Mouse (Mus musculus) MEL (cell line): ENCODE measurements around the gene Nr2c2. TPM values are rescaled to one million over a fixed set of nuclear protein-coding genes. Genes with fewer than 3 reads are reported as not detected.

ENCODE experiments used
- DNase-seq: peaks from one replicate; pipeline ENCODE4 v3.0.0; 2011; ENCODE audit warnings: low read depth, low spot score
- H3K27ac ChIP-seq: 2 replicates; pipeline ENCODE4 v1.5.1; 2012; ENCODE audit warnings: low read depth, mild to moderate bottlenecking, control low read depth, low read length, moderate library complexity; ENCODE audit not compliant: control insufficient read depth
- H3K27me3 ChIP-seq, 2 experiments: fragments of 150-350 bp in 1 of 2; sonication (generic) in 1 of 2; 2 replicates each; pipeline ENCODE4 v1.6.1; 2012; ENCODE audit warnings: low read length in 2 of 2, mild to moderate bottlenecking in 2 of 2, improper control_type of control experiment in 1 of 2, moderate library complexity in 1 of 2; ENCODE audit not compliant: insufficient read depth in 2 of 2, control insufficient read depth in 1 of 2
- H3K36me3 ChIP-seq, 2 experiments: 2 replicates each; pipeline ENCODE4 v1.6.1; 2012 to 2014; ENCODE audit warnings: low read length in 2 of 2, improper control_type of control experiment in 1 of 2, inconsistent platforms in 1 of 2, mild to moderate bottlenecking in 1 of 2; ENCODE audit not compliant: insufficient read depth in 2 of 2, control insufficient read depth in 1 of 2
- H3K4me1 ChIP-seq, 2 experiments: fragments of 150-350 bp in 1 of 2; sonication (generic) in 1 of 2; 2 replicates each; pipeline ENCODE4 v1.6.1; 2012; ENCODE audit warnings: low read length in 2 of 2, improper control_type of control experiment in 1 of 2, mild to moderate bottlenecking in 1 of 2; ENCODE audit not compliant: insufficient read depth in 2 of 2, control insufficient read depth in 1 of 2
- H3K4me3 ChIP-seq, 2 experiments: fragments of 150-350 bp in 1 of 2; sonication (generic) in 1 of 2; 2 replicates each; pipeline ENCODE4 v1.5.1; 2012; ENCODE audit warnings: low read depth in 2 of 2, low read length in 2 of 2, mild to moderate bottlenecking in 2 of 2, moderate library complexity in 2 of 2, control low read depth in 1 of 2, improper control_type of control experiment in 1 of 2; ENCODE audit not compliant: control insufficient read depth in 1 of 2, insufficient read depth in 1 of 2
- H3K79me2 ChIP-seq: 2 replicates; pipeline ENCODE4 v1.6.1; 2012; ENCODE audit warnings: mild to moderate bottlenecking, low read length, moderate library complexity; ENCODE audit not compliant: control insufficient read depth, poor library complexity, insufficient read depth
- H3K9ac ChIP-seq: 2 replicates; pipeline ENCODE4 v1.6.1; 2012; ENCODE audit warnings: low read depth, mild to moderate bottlenecking, control low read depth, low read length, moderate library complexity; ENCODE audit not compliant: control insufficient read depth, poor library complexity, severe bottlenecking
- H3K9me3 ChIP-seq: fragments of 150-350 bp; sonication (generic); replicated peaks from 2 replicates; pipeline ENCODE4 v1.6.1; 2012; ENCODE audit warnings: mild to moderate bottlenecking, low read length, improper control_type of control experiment, moderate library complexity; ENCODE audit not compliant: insufficient read depth
- CHD1 ChIP-seq: IDR thresholded peaks from 2 replicates; pipeline ENCODE4 v1.6.1; 2012; ENCODE audit warnings: low read depth, mild to moderate bottlenecking, inconsistent platforms, low read length, improper control_type of control experiment
- CHD2 ChIP-seq: IDR thresholded peaks from 2 replicates; pipeline ENCODE4 v1.6.1; 2011; ENCODE audit warnings: low read length, improper control_type of control experiment
- ELF1 ChIP-seq: IDR thresholded peaks from 2 replicates; pipeline ENCODE4 v1.6.1; 2014; ENCODE audit warnings: low read depth, mild to moderate bottlenecking, inconsistent platforms, low read length, improper control_type of control experiment, moderate library complexity
- EP300 ChIP-seq, 2 experiments: IDR thresholded peaks; 2 replicates each; pipeline ENCODE4 v1.6.1; 2011; ENCODE audit warnings: improper control_type of control experiment in 2 of 2, low read length in 2 of 2, low read depth in 1 of 2, mild to moderate bottlenecking in 1 of 2
- GABPA ChIP-seq: IDR thresholded peaks from 2 replicates; pipeline ENCODE4 v1.6.1; 2012; ENCODE audit warnings: low read depth, mild to moderate bottlenecking, inconsistent platforms, low read length, improper control_type of control experiment, moderate library complexity
- HCFC1 ChIP-seq: IDR thresholded peaks from 2 replicates; pipeline ENCODE4 v1.6.1; 2012; ENCODE audit warnings: low read depth, mild to moderate bottlenecking, inconsistent platforms, low read length, improper control_type of control experiment, moderate library complexity
- JUND ChIP-seq: IDR thresholded peaks from 2 replicates; pipeline ENCODE4 v1.6.1; 2011; ENCODE audit warnings: low read depth, mild to moderate bottlenecking, improper control_type of control experiment, low read length
- MAFK ChIP-seq: IDR thresholded peaks from 2 replicates; pipeline ENCODE4 v1.6.1; 2011; ENCODE audit warnings: low read depth, mild to moderate bottlenecking, low read length, improper control_type of control experiment, borderline replicate concordance
- MEF2A ChIP-seq: IDR thresholded peaks from 2 replicates; pipeline ENCODE4 v1.6.1; 2014; ENCODE audit warnings: low read depth, mild to moderate bottlenecking, inconsistent platforms, low read length, improper control_type of control experiment; ENCODE audit not compliant: poor library complexity, insufficient replicate concordance, severe bottlenecking; ENCODE audit errors: extremely low read depth
- NELFE ChIP-seq: IDR thresholded peaks from 2 replicates; pipeline ENCODE4 v1.6.1; 2011; ENCODE audit warnings: low read depth, low read length, improper control_type of control experiment
- POLR2A ChIP-seq, 2 experiments: IDR thresholded peaks; 2 replicates each; pipeline ENCODE4 v1.6.1; 2011 to 2012; ENCODE audit warnings: low read length in 2 of 2, mild to moderate bottlenecking in 2 of 2, control low read depth in 1 of 2, improper control_type of control experiment in 1 of 2, low read depth in 1 of 2, moderate library complexity in 1 of 2; ENCODE audit not compliant: control insufficient read depth in 1 of 2, insufficient read depth in 1 of 2, poor library complexity in 1 of 2
- POLR2AphosphoS2 ChIP-seq: IDR thresholded peaks from 2 replicates; pipeline ENCODE4 v1.6.1; 2011; ENCODE audit warnings: low read length, improper control_type of control experiment
- POLR2AphosphoS5 ChIP-seq: IDR thresholded peaks from 2 replicates; pipeline ENCODE4 v1.6.1; 2012; ENCODE audit warnings: low read depth, borderline replicate concordance, mild to moderate bottlenecking, inconsistent platforms, low read length, moderate library complexity, mixed read lengths
- SIN3A ChIP-seq: IDR thresholded peaks from 2 replicates; pipeline ENCODE4 v1.6.1; 2012; ENCODE audit warnings: low read length, improper control_type of control experiment, inconsistent platforms
- TBP ChIP-seq: IDR thresholded peaks from 2 replicates; pipeline ENCODE4 v1.8.0; 2011; ENCODE audit warnings: low read depth, low read length, improper control_type of control experiment
- UBTF ChIP-seq: IDR thresholded peaks from 2 replicates; pipeline ENCODE4 v1.6.1; 2012; ENCODE audit warnings: low read depth, mild to moderate bottlenecking, inconsistent platforms, low read length, improper control_type of control experiment, moderate library complexity, borderline replicate concordance; ENCODE audit not compliant: insufficient read depth
- USF1 ChIP-seq: IDR thresholded peaks from 2 replicates; pipeline ENCODE4 v1.6.1; 2014; ENCODE audit warnings: low read depth, mild to moderate bottlenecking, inconsistent platforms, low read length, improper control_type of control experiment, moderate library complexity
- USF2 ChIP-seq, 2 experiments: IDR thresholded peaks; 2 replicates each; pipeline ENCODE4 v1.6.1; 2011 to 2012; ENCODE audit warnings: improper control_type of control experiment in 2 of 2, low read length in 2 of 2, borderline replicate concordance in 1 of 2, inconsistent platforms in 1 of 2, low read depth in 1 of 2, mild to moderate bottlenecking in 1 of 2; ENCODE audit not compliant: insufficient read depth in 1 of 2
- ZC3H11A ChIP-seq: IDR thresholded peaks from 2 replicates; pipeline ENCODE4 v1.6.1; 2012; ENCODE audit warnings: low read depth, mild to moderate bottlenecking, inconsistent platforms, low read length, improper control_type of control experiment
- ZMIZ1 ChIP-seq: IDR thresholded peaks from 2 replicates; pipeline ENCODE4 v1.6.1; 2012; ENCODE audit warnings: low read depth, mild to moderate bottlenecking, inconsistent platforms, low read length, improper control_type of control experiment, moderate library complexity
- ZNF384 ChIP-seq: IDR thresholded peaks from 2 replicates; pipeline ENCODE4 v1.6.1; 2012; ENCODE audit warnings: low read depth, mild to moderate bottlenecking, inconsistent platforms, low read length, improper control_type of control experiment
- polyA plus RNA-seq, 2 experiments: library from polyadenylated mRNA; stranded (reverse) in 1 of 2; unstranded in 1 of 2; fragments of >175 nt in 1 of 2; fragments of >200 nt in 1 of 2; gene quantifications; 2 replicates each; pipeline versions ENCODE4 v1.2.1 to v1.2.4; 2012; ENCODE audit warnings: low replicate concordance in 2 of 2, low read depth in 1 of 2; ENCODE audit not compliant: insufficient read length in 2 of 2, insufficient read depth in 1 of 2, missing spikeins in 1 of 2
- total RNA-seq: library from RNA; depleted of rRNA; stranded (reverse); fragments of 300-350 nt; gene quantifications from 2 replicates; pipeline ENCODE4 v1.2.3, GENCODE M21; 2012; rRNA removed

The Nr2c2 gene
- total RNA-seq: 12.1 and 20.1 TPM in 2 replicates
- polyA plus RNA-seq: 10 to 100 TPM in 1 of 2 experiments, not detected in 1; 17.0 TPM

DNA sequence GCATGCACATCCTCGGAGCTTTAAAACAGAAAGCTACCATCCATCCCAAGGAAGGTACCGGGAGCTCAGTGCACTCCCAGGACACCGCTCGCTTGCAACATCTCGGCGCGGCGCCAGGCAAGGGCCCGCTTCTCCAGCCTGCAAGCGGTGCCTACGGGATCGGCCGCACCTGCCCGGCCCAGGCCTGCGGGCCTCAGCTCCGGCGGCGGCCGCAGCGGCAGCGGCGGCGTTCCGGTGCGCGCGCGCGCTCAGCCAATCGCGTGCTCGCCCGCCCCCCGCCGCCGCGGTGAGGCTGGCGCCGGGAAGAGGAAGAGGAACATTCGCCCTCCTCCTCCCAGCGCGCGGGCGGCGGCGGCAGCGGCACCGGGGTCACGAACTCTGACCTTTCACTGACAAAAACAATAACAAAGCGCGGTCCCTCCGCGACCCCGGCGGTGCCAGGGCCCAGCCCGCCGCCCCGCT, at the start of gene Nr2c2:
Nr2c2 (plus strand) TSS at position 261 of the 462 bp plus-strand sequence.
- Histone ChIP-seq H3K4me3 (peak within 1 kb of the TSS; percentile 83 to 100), H3K36me3 (peaks cover 0 to 31% of the 10 kb centered on the region in 2 experiments; a peak in 2 of 4 replicates), H3K79me2 (peaks cover 41% of the 10 kb centered on the region), H3K4me1 (peaks cover 15 to 22% of the 10 kb centered on the region in 2 experiments)
- peak; percentile 82 for DNase-seq
- TF ChIP-seq EP300 (IDR thresholded peaks at IDR 0.05; ENCODE audit: low read depth in 1 of 2, low read length in 2 of 2): no peak
- TF ChIP-seq POLR2A (IDR thresholded peaks at IDR 0.05; ENCODE audit: control insufficient read depth in 1 of 2, insufficient read depth in 1 of 2, low read depth in 1 of 2, low read length in 2 of 2, poor library complexity in 1 of 2): peak; percentile 69 to 85; a peak in 3 of 4 replicates
- no peak for TF ChIP-seq TBP
- no peak for TF ChIP-seq CHD2
- TF ChIP-seq ELF1: peak; percentile 59; the same call in 1 of the 2 replicates
- no peak for TF ChIP-seq POLR2AphosphoS5
- no peak for TF ChIP-seq ZC3H11A
- TF ChIP-seq MAFK: no peak
- 0 out of 2 replicates have a peak, but pooled peaks have one; percentile 3 for TF ChIP-seq UBTF
- TF ChIP-seq SIN3A: peak; percentile 53
- no peak for TF ChIP-seq CHD1
- TF ChIP-seq USF2 (IDR thresholded peaks at IDR 0.05; ENCODE audit: borderline replicate concordance in 1 of 2, insufficient read depth in 1 of 2, low read depth in 1 of 2, low read length in 2 of 2): no peak
- TF ChIP-seq MEF2A: no peak
- peak; percentile 34; the same call in 1 of the 2 replicates for TF ChIP-seq POLR2AphosphoS2
- TF ChIP-seq ZMIZ1: peak; percentile 72
- TF ChIP-seq NELFE: peak; percentile 70
- no peak for TF ChIP-seq ZNF384
- peak; percentile 77 for TF ChIP-seq HCFC1
- TF ChIP-seq USF1: no peak
- TF ChIP-seq JUND: no peak
- no peak for TF ChIP-seq GABPA
- TF ChIP-seq, all 39 proteins: peak for 8
- no peaks in the 10 kb centered on the region for H3K27me3 ChIP-seq
- H3K9ac ChIP-seq: peak within 1 kb of the TSS; percentile 98
- H3K27ac ChIP-seq: peak within 1 kb of the TSS; percentile 92
- H3K9me3 ChIP-seq: no peaks in the 10 kb centered on the region
